Mouse (Mus musculus): ENCODE measurements around the gene Tshz2. TPM values are rescaled to one million over a fixed set of nuclear protein-coding genes. Genes with fewer than 3 reads are reported as not detected.
A peak's percentile ranks its signal among the peaks of the same experiment; 100 is the strongest.
"Not testable (repeated sequence)": the region's sequence is repeated elsewhere in the genome, so short reads cannot be mapped to it uniquely, and the experiment has no call there.

Gene Tshz2
- polyA plus RNA-seq, 1 experiment = 4.5 TPM

- Histone ChIP-seq H3K27ac (ENCODE audit: control insufficient read depth, insufficient read depth, low read depth, low read length) (no peak overlapping the region), H3K4me3 (ENCODE audit: control insufficient read depth, low read depth, low read length) (no peak overlapping the region), H3K27me3 (ENCODE audit: control insufficient read depth, insufficient read depth, low read length) (no peaks in the 10 kb centered on the region), H3K36me3 (ENCODE audit: control insufficient read depth, insufficient read depth, low read length) (no peaks in the 10 kb centered on the region), H3K4me1 (ENCODE audit: control insufficient read depth, insufficient read depth, low read length) (no peaks in the 10 kb centered on the region)
- TF ChIP-seq CTCF (IDR thresholded peaks at IDR 0.05; ENCODE audit: control insufficient read depth, insufficient read depth, insufficient replicate concordance, low read depth, low read length) (peak; percentile 39; the same call in 1 of the 2 replicates), POLR2A (IDR thresholded peaks at IDR 0.05; ENCODE audit: control insufficient read depth, low read depth, low read length) (no peak)
These were observed 216.3 kb downstream of the Tshz2 start for GRCm38 (mm10) chr2:169849077-169849476.

- TF ChIP-seq POLR2A (IDR thresholded peaks at IDR 0.05; ENCODE audit: control insufficient read depth, low read depth, low read length) (no peak), CTCF (IDR thresholded peaks at IDR 0.05; ENCODE audit: control insufficient read depth, insufficient read depth, insufficient replicate concordance, low read depth, low read length) (no peak)
- no peak overlapping the region for H3K27ac ChIP-seq (ENCODE audit: control insufficient read depth, insufficient read depth, low read depth, low read length)
- H3K4me3 ChIP-seq (ENCODE audit: control insufficient read depth, low read depth, low read length) = no peak overlapping the region
- no peaks in the 10 kb centered on the region for H3K4me1 ChIP-seq (ENCODE audit: control insufficient read depth, insufficient read depth, low read length)
- no peaks in the 10 kb centered on the region for H3K27me3 ChIP-seq (ENCODE audit: control insufficient read depth, insufficient read depth, low read length)
- H3K36me3 ChIP-seq (ENCODE audit: control insufficient read depth, insufficient read depth, low read length) = no peaks in the 10 kb centered on the region
These were observed 216.7 kb downstream of the Tshz2 start for GRCm38 (mm10) chr2:169849541-169849940.

- no peak overlapping the region for H3K4me3 ChIP-seq (ENCODE audit: control insufficient read depth, low read depth, low read length)
- no peak for TF ChIP-seq POLR2A (IDR thresholded peaks at IDR 0.05; ENCODE audit: control insufficient read depth, low read depth, low read length)
- TF ChIP-seq CTCF (IDR thresholded peaks at IDR 0.05; ENCODE audit: control insufficient read depth, insufficient read depth, insufficient replicate concordance, low read depth, low read length) = no peak
- no peaks in the 10 kb centered on the region for H3K4me1 ChIP-seq (ENCODE audit: control insufficient read depth, insufficient read depth, low read length)
- H3K36me3 ChIP-seq (ENCODE audit: control insufficient read depth, insufficient read depth, low read length) = no peaks in the 10 kb centered on the region
- H3K27me3 ChIP-seq (ENCODE audit: control insufficient read depth, insufficient read depth, low read length) = no peaks in the 10 kb centered on the region
- no peak overlapping the region for H3K27ac ChIP-seq (ENCODE audit: control insufficient read depth, insufficient read depth, low read depth, low read length)
These were observed 218.8 kb downstream of the Tshz2 start for GRCm38 (mm10) chr2:169851606-169852005.

- no peaks in the 10 kb centered on the region for H3K4me1 ChIP-seq (ENCODE audit: control insufficient read depth, insufficient read depth, low read length)
- TF ChIP-seq CTCF (IDR thresholded peaks at IDR 0.05; ENCODE audit: control insufficient read depth, insufficient read depth, insufficient replicate concordance, low read depth, low read length) (no peak), POLR2A (IDR thresholded peaks at IDR 0.05; ENCODE audit: control insufficient read depth, low read depth, low read length) (no peak)
- no peak overlapping the region for H3K27ac ChIP-seq (ENCODE audit: control insufficient read depth, insufficient read depth, low read depth, low read length)
- no peaks in the 10 kb centered on the region for H3K36me3 ChIP-seq (ENCODE audit: control insufficient read depth, insufficient read depth, low read length)
- no peak overlapping the region for H3K4me3 ChIP-seq (ENCODE audit: control insufficient read depth, low read depth, low read length)
- H3K27me3 ChIP-seq (ENCODE audit: control insufficient read depth, insufficient read depth, low read length) = no peaks in the 10 kb centered on the region
These were observed 221.7 kb downstream of the Tshz2 start for GRCm38 (mm10) chr2:169854491-169854890.

- not testable (repeated sequence) for H3K36me3 ChIP-seq (ENCODE audit: control insufficient read depth, insufficient read depth, low read length); H3K4me3 ChIP-seq (ENCODE audit: control insufficient read depth, low read depth, low read length)
These were observed 224.2 kb downstream of the Tshz2 start for GRCm38 (mm10) chr2:169857041-169857440.

GRCm38 (mm10) chr2:169859078-169859855, 226.5 kb downstream of the Tshz2 start:
- Histone ChIP-seq H3K4me1 (ENCODE audit: control insufficient read depth, insufficient read depth, low read length) (no peaks in the 10 kb centered on the region), H3K36me3 (ENCODE audit: control insufficient read depth, insufficient read depth, low read length) (no peaks in the 10 kb centered on the region), H3K27me3 (ENCODE audit: control insufficient read depth, insufficient read depth, low read length) (no peaks in the 10 kb centered on the region), H3K4me3 (ENCODE audit: control insufficient read depth, low read depth, low read length) (no peak overlapping the region), H3K27ac (ENCODE audit: control insufficient read depth, insufficient read depth, low read depth, low read length) (no peak overlapping the region)
- TF ChIP-seq POLR2A (IDR thresholded peaks at IDR 0.05; ENCODE audit: control insufficient read depth, low read depth, low read length) = no peak
- TF ChIP-seq CTCF (IDR thresholded peaks at IDR 0.05; ENCODE audit: control insufficient read depth, insufficient read depth, insufficient replicate concordance, low read depth, low read length) = no peak

More at GRCm38 (mm10) chr2:169857041-169857440, 224.2 kb downstream of the Tshz2 start:
- H3K27me3 ChIP-seq (ENCODE audit: control insufficient read depth, insufficient read depth, low read length); H3K4me1 ChIP-seq (ENCODE audit: control insufficient read depth, insufficient read depth, low read length); H3K27ac ChIP-seq (ENCODE audit: control insufficient read depth, insufficient read depth, low read depth, low read length): not testable (repeated sequence)

- TF ChIP-seq POLR2A (IDR thresholded peaks at IDR 0.05; ENCODE audit: control insufficient read depth, low read depth, low read length) (no peak), CTCF (IDR thresholded peaks at IDR 0.05; ENCODE audit: control insufficient read depth, insufficient read depth, insufficient replicate concordance, low read depth, low read length) (no peak)
- Histone ChIP-seq H3K27ac (ENCODE audit: control insufficient read depth, insufficient read depth, low read depth, low read length) (no peak overlapping the region), H3K4me3 (ENCODE audit: control insufficient read depth, low read depth, low read length) (no peak overlapping the region), H3K4me1 (ENCODE audit: control insufficient read depth, insufficient read depth, low read length) (no peaks in the 10 kb centered on the region), H3K27me3 (ENCODE audit: control insufficient read depth, insufficient read depth, low read length) (no peaks in the 10 kb centered on the region), H3K36me3 (ENCODE audit: control insufficient read depth, insufficient read depth, low read length) (no peaks in the 10 kb centered on the region)
These were observed 228.1 kb downstream of the Tshz2 start for GRCm38 (mm10) chr2:169860895-169861294.
